Mouse (Mus musculus) CH12.LX (cell line): Measurements from ENCODE around the gene Elk3.

Experiments used
- CTCF ChIP-seq, 2 experiments: IDR thresholded peaks in 1 of 2; conservative IDR thresholded peaks in 1 of 2; 2 replicates each; pipeline ENCODE4 v1.5.1; 2011 to 2012; ENCODE audit warnings: low read depth in 2 of 2, low read length in 2 of 2, improper control_type of control experiment in 1 of 2, inconsistent platforms in 1 of 2, mild to moderate bottlenecking in 1 of 2, moderate library complexity in 1 of 2
- EP300 ChIP-seq: IDR thresholded peaks from 2 replicates; pipeline ENCODE4 v1.6.1; 2011; ENCODE audit warnings: low read length, improper control_type of control experiment
- HCFC1 ChIP-seq: IDR thresholded peaks from 2 replicates; pipeline ENCODE4 v1.6.1; 2012; ENCODE audit warnings: low read depth, mild to moderate bottlenecking, inconsistent platforms, low read length, improper control_type of control experiment
- MAX ChIP-seq: IDR thresholded peaks from 2 replicates; pipeline ENCODE4 v1.6.1; 2011; ENCODE audit warnings: low read length, improper control_type of control experiment
- NRF1 ChIP-seq: IDR thresholded peaks from 2 replicates; pipeline ENCODE4 v1.6.1; 2014; ENCODE audit warnings: low read depth, mild to moderate bottlenecking, inconsistent platforms, low read length, improper control_type of control experiment, moderate library complexity
- POLR2A ChIP-seq: IDR thresholded peaks from 2 replicates; pipeline ENCODE4 v1.6.1; 2011; ENCODE audit warnings: low read depth, mild to moderate bottlenecking, improper control_type of control experiment, low read length
- RAD21 ChIP-seq: IDR thresholded peaks from 2 replicates; pipeline ENCODE4 v1.6.1; 2011; ENCODE audit warnings: low read depth, mild to moderate bottlenecking, low read length, improper control_type of control experiment, moderate library complexity
- RCOR1 ChIP-seq: conservative IDR thresholded peaks from 2 replicates; pipeline ENCODE4 v1.6.1; 2012; ENCODE audit warnings: low read depth, mild to moderate bottlenecking, inconsistent platforms, low read length, improper control_type of control experiment
- SIN3A ChIP-seq: IDR thresholded peaks from 2 replicates; pipeline ENCODE4 v1.6.1; 2012; ENCODE audit warnings: low read length, improper control_type of control experiment, inconsistent platforms
- SMC3 ChIP-seq: IDR thresholded peaks from 2 replicates; pipeline ENCODE4 v1.6.1; 2011; ENCODE audit warnings: low read depth, low read length, improper control_type of control experiment
- TBP ChIP-seq: conservative IDR thresholded peaks from 2 replicates; pipeline ENCODE4 v1.6.1; 2011; ENCODE audit warnings: low read depth, low read length, improper control_type of control experiment
- USF2 ChIP-seq: conservative IDR thresholded peaks from 2 replicates; pipeline ENCODE4 v1.6.1; 2011; ENCODE audit warnings: low read depth, low read length, improper control_type of control experiment
- ZC3H11A ChIP-seq: IDR thresholded peaks from 2 replicates; pipeline ENCODE4 v1.6.1; 2012; ENCODE audit warnings: low read depth, mild to moderate bottlenecking, inconsistent platforms, low read length, improper control_type of control experiment
- ZMIZ1 ChIP-seq: IDR thresholded peaks from 2 replicates; pipeline ENCODE4 v1.6.1; 2012; ENCODE audit warnings: low read depth, mild to moderate bottlenecking, inconsistent platforms, low read length, improper control_type of control experiment

DNA sequence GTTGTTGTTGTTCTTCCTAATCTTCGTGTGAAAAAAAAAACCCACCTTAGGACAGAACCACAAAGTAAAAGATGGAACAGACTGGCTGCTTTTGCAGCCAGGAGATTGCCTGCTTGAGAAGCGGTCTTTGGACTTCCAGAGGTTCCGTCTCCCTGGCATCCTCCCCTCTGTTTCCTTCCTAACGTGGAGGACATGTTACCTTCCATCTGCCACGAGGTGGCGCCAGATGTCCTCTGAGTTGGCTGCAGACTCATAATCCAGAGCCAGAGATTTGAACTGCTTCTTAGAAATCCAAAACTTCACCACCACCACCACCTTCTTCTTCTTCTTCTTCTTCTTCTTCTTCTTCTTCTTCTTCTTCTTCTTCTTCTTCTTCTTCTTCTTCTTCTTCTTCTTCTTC lies 19.1 kb downstream of the Elk3 start:
- TF ChIP-seq CTCF (conservative IDR thresholded peaks at IDR 0.05 in 1 of 2, IDR thresholded peaks at IDR 0.05 in 1 of 2; ENCODE audit: low read depth in 2 of 2, low read length in 2 of 2) (peak in 1 of 2 experiments; percentile 89; a peak in 3 of 4 replicates), EP300 (no peak), POLR2A (no peak), SIN3A (0 out of 2 replicates have a peak, but pooled peaks have one; percentile 22), TBP (no peak), RAD21 (peak; percentile 86), ZMIZ1 (no peak), ZC3H11A (peak; percentile 85), NRF1 (no peak), USF2 (no peak), SMC3 (peak; percentile 94), RCOR1 (no peak), HCFC1 (no peak), MAX (no peak)
